Mouse (Mus musculus) c-Kit-positive CD71-negative TER-119-negative erythroid progenitor cells, embryonic 14.5 days (primary cell): Measurements from ENCODE around the gene Gpx6.

Source experiments
- DNase-seq: peaks from one replicate; pipeline ENCODE4 v3.0.0-alpha.2; 2013; ENCODE audit warnings: low read depth

Gene Gpx6

DNA sequence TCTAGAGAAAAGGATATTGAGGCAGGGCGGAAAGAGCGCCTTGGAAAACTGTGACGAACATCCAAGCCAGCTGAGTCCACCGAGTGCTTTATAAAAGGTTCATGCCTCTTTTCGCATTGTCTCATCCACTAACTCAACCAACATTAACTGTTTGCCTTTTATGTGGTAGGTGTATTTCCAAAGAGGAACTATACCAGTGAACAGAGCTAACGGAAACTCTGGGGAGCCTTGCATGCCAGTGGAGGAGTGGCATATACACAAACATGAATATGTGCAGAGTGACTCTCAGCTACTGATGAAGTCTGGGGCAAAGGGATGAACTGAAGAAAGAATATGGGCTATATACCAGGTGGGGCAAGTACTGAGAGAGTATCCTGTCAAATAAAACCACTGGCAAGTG is 11.5 kb downstream of the Gpx6 start:
- DNase-seq = no peak

- no peak for DNase-seq
Measured at GRCm38 (mm10) chr13:21326191-21326590, 14.3 kb downstream of the Gpx6 start.

- DNase-seq = peak; percentile 64
Measured at GRCm38 (mm10) chr13:21326657-21327211, 14.8 kb downstream of the Gpx6 start.

- DNase-seq = no peak
Measured at GRCm38 (mm10) chr13:21327424-21327823, 15.5 kb downstream of the Gpx6 start.

- DNase-seq = no peak
Measured at GRCm38 (mm10) chr13:21346610-21347009, 34.7 kb downstream of the Gpx6 start, which contains the start of gene Olfr1367. TSS of gene Olfr1367 (plus strand) at chr13:21346910.

DNA sequence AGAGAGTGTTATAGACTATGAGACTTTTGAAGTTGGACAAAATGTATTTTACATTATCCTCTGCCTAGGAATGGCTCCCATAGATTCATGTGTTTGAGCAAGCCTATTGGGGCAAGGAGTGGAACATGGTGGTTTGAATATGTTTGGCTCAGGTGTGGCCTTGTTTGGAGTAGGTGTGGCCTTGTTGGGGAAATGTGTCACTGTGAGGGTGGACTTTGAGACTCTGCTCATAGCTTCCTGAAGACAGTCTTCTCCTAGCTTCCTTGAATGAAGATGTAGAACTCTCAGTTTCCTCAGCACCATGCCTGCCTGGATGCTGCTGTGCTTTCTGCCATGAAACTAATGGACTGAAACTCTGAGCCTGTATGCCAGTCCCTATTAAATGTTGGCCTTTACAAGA is 38.7 kb downstream of the Gpx6 start:
- no peak for DNase-seq

GRCm38 (mm10) chr13:21362621-21363248 is 50.8 kb downstream of the Gpx6 start, which contains the start of gene Zscan12:
TSS of gene Zscan12 (plus strand) at chr13:21362820.
- DNase-seq = peak; percentile 74

DNA sequence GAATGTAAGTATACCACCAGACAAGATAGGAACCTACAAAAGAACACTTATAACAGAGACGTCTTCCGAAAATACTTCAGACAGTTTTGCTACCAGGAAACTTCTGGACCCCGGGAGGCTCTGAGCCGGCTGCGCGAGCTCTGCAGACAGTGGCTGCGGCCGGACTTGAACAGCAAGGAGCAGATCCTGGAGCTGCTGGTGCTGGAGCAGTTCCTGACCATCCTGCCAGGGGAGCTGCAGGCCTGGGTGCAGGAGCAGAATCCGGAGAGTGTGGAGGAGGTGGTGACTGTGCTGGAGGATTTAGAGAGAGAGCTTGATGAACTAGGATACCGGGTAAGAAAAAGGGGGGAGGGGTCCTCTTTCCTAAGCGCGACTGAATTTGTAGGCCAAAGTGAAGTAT is 51.8 kb downstream of the Gpx6 start:
- no peak for DNase-seq

- no peak for DNase-seq
Measured at GRCm38 (mm10) chr13:21366635-21367034, 54.7 kb downstream of the Gpx6 start.
